Mouse (Mus musculus) gastrocnemius, postnatal 36 days (tissue): ENCODE measurements around the gene Abhd12b. TPM values are rescaled to one million over a fixed set of nuclear protein-coding genes. Genes with fewer than 3 reads are reported as not detected.
"Not testable (repeated sequence)": the region's sequence is repeated elsewhere in the genome, so short reads cannot be mapped to it uniquely, and the experiment has no call there.

Experiments
- DNase-seq, 2 experiments: peaks; one replicate each; pipeline ENCODE4 v3.0.0; 2022
- intact Hi-C: fragments of 180-260 bp; cut with DNase I; formaldehyde crosslinking; loops from one replicate; pipeline ENCODE4 v1.15.1; 2025
- total RNA-seq, 2 experiments: library from RNA; stranded (reverse); gene quantifications; 2 replicates each; pipeline ENCODE4 v1.2.3; 2021

The Abhd12b gene
- total RNA-seq, 2 experiments from 2014 or later, result not detected

DNA sequence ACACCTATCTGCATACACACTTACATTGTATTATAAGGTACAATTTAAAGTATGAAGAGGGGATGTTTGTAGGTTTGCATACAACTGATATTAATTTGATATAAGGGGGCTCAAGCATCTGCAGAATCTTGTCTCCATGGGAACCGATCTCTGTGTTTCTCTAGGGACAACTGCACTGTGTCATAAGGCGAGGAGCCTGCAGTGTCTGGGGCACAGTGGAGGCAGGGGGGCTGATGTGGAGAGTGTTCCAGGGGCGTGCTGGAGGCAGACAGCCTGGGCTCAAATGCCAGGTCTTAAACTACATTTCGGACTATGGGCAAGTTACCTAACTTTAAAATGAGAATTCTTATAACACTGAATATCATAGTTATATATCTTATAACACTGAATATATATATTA lies 16.8 kb upstream of the Abhd12b start:
- no peak for DNase-seq
- intact Hi-C loops, result loop anchor here (10.0 kb wide), 1 partner anchor 382 kb away; no protein-coding TSS in a partner anchor

DNA sequence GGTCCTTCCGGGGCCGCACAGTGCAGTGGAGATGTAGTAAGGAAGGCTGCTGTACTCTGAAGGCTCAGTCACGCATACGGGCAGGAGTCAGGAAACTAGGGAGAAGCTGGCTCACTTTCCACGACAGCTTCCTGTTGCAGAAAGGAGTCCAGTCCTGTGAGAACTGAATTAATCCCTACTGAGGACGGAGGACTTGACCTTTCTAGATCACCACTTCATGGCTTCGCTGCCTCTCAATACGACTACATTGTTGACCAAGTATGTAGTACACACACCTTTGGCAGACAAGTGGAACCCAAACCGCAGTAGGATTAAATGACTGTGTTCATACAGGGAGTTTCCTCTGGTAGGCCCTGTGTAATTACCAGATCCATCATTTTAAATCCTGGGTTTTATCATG lies 16.3 kb upstream of the Abhd12b start:
- no peak for DNase-seq
- intact Hi-C loops, result loop anchor here (10.0 kb wide), 1 partner anchor 383 kb away; no protein-coding TSS in a partner anchor

- DNase-seq, result no peak
- intact Hi-C loops, result loop anchor here (10.0 kb wide), 2 partner anchors 155 to 385 kb away; partner anchors contain the start of gene Sav1
Observed at GRCm38 (mm10) chr12:70139871-70140270, 14.1 kb upstream of the Abhd12b start.

DNA sequence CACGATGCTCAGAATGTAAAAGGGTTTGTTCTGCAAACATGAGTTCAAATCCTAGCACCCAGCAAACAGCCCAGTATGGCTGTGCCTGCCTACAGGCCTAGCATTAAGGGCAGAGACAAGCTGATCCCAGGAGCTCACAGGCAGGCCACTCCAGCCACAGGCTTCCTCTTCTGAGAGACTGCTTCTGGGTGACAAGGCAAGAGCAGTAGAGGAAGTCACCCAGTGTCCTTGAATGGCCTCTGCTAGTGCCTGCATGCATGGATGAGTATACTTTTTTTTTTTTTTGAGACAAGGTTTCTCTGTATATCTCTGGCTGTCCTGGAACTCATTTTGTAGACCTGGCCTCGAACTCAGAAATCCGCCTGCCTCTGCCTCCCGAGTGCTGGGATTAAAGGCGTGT lies 13.4 kb upstream of the Abhd12b start:
- DNase-seq, result no peak
- intact Hi-C loops, result loop anchor here (10.0 kb wide), 1 partner anchor 156 kb away; the partner anchor contains the start of gene Sav1

DNA sequence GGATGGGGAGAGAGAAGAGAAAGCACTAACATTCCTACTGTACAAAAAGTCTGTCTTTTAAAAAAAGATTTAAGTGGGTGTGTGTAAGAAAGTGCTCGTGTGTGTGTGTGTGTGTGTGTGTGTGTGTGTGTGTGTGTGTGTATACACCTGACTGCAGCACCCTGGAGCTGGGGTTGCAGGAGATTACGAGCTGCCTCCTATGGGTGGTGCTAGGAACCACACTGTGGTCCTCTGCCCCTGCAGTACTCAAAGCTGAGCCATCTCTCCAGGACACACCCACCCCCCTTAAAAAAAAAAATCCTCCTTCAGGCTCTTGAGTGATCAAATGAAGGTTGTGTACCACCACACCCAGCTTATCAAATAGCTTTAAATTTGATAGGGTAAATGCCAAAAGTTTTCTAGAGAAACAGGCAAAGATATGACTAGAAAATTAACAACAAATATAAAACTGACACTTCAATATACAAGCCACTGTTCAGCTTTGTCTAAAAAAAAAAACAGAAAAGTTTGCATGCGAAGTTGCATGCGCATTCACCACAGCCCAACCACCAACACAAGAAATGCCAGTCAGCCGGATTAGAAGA lies 12.9 kb upstream of the Abhd12b start:
- DNase-seq, result no peak
- intact Hi-C loops, result loop anchor here (10.0 kb wide), 1 partner anchor 156 kb away; the partner anchor contains the start of gene Sav1

GRCm38 (mm10) chr12:70144106-70144587 lies 9.8 kb upstream of the Abhd12b start:
- not testable (repeated sequence) for DNase-seq
- intact Hi-C loops, result loop anchor here (10.0 kb wide), 1 partner anchor 159 kb away; the partner anchor contains the start of gene Sav1

DNA sequence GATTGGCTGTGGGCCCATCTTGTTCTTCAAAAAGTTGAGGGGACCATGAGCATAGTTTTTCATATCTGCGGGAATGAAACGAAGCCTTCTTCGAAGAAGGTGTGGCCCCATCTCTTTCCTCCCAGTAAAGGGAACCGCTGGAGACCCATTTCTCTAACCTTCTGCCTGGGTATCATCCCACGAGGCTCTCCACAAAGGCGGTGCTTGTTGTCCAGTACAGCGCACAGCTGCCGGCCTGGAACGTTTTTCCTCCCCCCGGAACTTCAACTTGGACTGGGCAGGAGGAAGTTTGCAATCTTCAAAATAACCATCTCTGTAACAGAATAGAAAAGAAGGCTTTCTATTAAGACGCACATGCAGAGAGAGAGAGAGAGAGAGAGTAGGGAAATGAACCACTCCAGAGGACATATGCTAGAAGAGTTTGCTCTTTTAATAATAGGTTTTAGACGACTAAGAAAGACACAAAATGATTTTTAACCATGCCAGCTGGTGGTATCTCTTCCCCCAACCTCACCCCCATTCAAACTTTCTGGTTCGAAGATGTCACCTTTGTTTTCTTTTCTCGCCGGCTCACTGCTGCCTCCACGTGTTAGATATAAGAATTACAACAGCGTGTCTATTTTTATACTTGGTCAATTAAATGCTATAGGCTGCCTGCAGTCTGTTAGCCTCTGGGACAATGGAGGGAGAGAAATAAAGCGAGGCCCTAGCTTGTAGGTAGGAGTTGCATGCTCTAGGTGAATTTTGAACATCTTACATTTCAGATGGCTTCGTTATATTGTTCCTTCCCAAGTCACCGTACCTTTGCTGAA lies 9.1 kb upstream of the Abhd12b start:
- intact Hi-C loops, result loop anchor here (5.0 to 10.0 kb wide), 2 partner anchors 68 to 160 kb away; partner anchors contain the start of gene Sav1
- DNase-seq, result no peak

DNA sequence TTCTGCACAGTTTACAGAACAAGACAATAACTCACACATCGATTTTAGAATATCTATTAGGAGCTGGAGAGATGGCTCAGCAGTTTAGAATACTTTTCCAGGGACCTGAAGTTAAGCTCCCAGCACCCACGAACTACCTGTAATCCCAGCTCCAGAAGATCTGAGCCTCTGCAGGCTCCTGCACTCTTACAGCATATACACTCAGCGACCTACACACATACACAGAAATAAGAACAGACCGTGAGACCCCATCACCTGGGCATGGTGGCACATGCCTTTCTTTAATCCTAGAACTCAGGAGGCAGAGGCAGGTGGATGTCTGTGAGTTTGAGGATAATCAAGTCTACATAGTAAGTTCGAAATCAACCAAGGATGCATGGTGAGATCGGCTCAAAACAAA lies 8.4 kb upstream of the Abhd12b start:
- intact Hi-C loops, result loop anchor here (5.0 to 10.0 kb wide), 2 partner anchors 68 to 161 kb away; partner anchors contain the start of gene Sav1
- no peak for DNase-seq

GRCm38 (mm10) chr12:70147986-70148630 lies 5.8 kb upstream of the Abhd12b start:
- intact Hi-C loops, result loop anchor here (5.0 to 10.0 kb wide), 2 partner anchors 71 to 163 kb away; partner anchors contain the start of gene Sav1
- no peak for DNase-seq

DNA sequence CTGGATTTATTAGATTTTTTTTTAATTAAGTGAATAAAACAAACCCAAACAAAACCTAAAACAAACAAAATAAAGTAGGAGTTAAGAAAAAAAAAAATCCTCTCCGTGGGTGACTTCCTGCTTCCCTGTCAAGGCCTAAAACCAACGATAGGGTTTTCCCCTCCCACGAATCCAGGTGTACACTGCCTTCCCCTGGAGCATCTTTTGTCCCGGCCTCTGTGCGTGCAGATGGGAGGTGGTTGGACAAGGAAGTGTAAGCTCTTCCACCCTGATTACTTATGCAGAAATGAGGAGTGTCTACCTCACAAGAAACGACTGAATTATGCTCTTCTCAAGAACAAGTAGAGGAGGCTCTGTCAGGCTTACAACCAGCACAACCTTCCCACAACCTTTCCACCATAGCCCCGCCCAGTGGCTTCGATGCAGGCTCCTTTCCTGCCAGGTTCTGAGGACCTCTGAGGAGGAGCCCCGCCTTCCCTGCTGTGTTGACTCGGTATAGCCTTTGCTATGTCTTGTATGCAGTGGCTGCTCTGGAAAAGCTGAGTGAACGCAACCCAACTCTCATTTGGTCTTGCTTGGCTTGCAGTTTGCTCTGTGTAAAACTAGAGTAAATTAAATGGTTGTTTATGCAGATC lies 5.2 kb upstream of the Abhd12b start:
- no peak for DNase-seq
- intact Hi-C loops, result loop anchor here (5.0 to 10.0 kb wide), 2 partner anchors 71 to 164 kb away; partner anchors contain the start of gene Sav1

DNA sequence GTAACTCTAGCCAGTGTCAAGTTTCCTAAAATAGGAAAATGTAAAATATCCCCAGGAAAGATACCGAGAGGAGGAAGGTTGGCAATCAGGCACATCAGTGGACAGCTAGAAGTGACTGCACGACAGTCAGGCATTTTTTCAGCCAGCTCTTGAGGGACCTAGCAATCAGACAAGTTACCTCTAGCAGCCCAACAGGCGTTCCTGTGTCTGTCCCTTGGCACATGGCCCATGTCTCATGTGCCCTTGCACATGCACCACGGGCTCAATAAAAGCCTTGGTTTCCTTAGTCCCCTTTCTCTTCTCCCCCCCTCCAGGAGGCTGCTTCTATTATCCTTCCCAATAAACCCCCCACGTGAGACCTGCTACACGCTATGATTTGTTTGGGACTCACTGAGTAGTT lies 2.3 kb downstream of the Abhd12b start:
- no peak for DNase-seq
- intact Hi-C loops, result no loop called here

DNA sequence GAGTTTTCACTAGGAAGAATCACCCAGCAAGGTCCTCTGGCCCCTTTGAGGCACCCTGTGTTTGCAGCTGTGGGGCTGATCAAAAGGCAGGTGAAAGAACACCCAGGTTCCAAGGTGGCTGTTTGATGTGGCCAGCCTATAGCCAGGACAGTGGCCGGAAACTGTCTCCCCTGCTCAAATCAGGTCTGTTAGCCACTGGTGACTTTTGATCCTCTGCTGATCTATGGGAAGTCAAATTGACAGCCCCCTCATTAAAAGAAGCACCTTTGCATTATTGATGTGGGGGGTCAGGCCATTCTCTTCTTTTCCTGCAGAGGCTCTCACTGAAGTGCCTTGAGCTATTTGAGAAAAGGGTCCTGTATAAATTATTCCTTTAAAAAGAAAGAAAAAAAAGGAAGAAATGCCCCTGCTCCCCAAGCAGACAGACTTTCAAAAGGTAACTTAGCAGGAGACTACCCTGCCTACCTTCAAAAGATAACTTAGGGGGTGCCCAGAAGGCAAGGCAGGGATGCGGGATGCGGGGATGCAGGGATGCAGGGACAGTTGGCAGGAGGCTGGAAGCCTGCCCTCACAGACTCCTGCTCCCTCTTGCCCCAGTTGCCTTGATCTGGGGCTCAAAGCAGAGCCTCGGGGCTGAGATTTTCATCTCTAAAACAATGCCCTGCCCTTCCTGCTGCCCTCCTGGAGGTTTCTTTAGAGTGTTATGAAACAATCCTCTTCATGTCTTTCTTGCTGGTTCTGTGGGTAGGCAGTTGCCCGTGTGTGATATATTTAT lies 3.5 kb downstream of the Abhd12b start:
- no peak for DNase-seq

GRCm38 (mm10) chr12:70161057-70161456 lies 7.1 kb downstream of the Abhd12b start:
- no peak for DNase-seq
- intact Hi-C loops, result no loop called here

More for the DNA sequence above, 3.5 kb downstream of the Abhd12b start:
- intact Hi-C loops, result no loop called here

- intact Hi-C loops, result no loop called here
- no peak for DNase-seq
Observed at GRCm38 (mm10) chr12:70164741-70165140, 10.8 kb downstream of the Abhd12b start.

DNA sequence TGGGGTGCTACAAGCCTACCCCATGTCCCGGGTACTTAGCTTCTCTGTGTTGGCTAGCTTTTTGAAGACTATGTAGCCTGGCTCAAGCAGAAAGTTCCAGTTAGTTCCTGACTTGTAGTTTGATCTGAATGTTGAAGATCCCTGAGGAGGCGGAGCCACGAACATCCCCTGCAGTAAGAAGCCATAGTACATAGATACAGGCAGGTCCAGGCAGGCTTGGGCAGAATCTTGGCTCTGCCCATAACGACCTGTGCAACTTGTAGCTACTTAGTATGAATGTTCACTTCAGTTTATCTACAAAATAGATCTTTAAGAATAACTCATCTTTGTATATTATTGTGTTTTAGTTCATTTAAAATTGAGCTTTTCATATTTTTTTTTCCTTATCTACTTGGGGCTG lies 14.0 kb downstream of the Abhd12b start:
- intact Hi-C loops, result no loop called here
- no peak for DNase-seq

DNA sequence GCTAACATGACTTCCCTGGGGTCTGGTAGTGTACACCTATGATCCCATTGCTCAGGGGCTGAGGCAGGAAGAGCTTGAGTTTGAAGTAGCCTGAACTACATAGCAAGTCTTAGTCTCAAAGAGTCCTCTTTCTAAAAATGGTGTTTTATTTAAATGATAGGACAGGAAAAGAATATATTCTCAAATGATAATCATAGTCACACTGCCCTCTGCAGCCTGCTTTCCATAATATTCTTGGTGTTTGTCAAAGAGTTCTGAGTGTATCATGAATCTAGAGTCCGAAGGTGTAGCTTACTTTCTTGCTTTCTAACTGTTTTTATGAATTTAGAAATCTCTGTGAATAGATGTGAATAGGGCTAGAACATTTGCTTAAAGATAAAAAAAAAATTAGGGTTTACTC lies 16.0 kb downstream of the Abhd12b start:
- intact Hi-C loops, result no loop called here
- no peak for DNase-seq

DNA sequence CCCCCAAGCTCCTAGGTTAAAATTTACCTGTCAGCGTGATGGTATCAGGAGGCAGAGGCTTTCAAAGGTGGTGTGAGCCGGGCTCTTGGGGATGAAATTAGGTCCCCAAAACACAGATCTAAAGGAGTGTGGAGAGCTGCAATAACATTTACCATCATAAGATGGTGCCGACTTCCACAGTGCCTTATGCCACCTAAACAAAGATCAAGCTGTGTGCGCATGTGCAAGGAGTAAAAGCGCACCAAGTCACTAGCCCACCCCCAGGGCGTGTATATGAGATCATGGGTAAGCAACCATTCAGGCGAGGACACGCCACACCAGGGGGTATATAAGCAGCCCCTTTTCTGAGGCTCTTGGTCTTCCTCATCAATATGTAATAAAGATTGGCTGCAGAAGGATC lies 29.6 kb downstream of the Abhd12b start:
- DNase-seq, intact Hi-C loops: not testable (repeated sequence)

DNA sequence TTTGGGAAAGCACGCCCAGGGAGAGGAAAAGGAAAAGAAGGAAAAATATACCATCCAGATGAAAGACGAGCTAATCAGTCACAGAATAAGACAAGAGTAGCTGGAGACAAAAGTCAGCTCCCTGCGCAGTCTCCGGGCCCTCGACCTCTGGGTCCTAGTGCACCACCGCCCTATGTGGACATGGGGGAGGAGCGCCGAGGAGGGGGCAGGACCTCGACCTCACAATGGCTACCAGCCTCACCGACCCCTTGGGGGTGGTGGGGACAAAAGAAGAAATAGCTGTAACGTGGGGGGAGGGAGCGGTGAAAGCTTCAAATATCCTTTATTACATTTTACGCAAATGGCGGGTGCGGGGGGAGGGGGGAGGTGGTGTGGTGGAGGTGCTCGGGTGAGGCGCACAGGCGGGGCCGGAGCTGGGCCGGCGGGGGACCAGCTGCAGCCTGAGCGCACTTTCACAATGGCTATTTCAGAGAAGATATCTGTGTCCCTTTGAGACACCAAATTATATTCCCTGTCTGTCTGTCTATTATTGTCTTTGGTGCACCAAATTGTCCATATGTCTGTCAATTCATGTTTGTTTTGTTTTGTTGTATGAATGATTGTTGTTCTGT lies 30.3 kb downstream of the Abhd12b start:
- intact Hi-C loops, result no loop called here
- DNase-seq, result no peak

DNA sequence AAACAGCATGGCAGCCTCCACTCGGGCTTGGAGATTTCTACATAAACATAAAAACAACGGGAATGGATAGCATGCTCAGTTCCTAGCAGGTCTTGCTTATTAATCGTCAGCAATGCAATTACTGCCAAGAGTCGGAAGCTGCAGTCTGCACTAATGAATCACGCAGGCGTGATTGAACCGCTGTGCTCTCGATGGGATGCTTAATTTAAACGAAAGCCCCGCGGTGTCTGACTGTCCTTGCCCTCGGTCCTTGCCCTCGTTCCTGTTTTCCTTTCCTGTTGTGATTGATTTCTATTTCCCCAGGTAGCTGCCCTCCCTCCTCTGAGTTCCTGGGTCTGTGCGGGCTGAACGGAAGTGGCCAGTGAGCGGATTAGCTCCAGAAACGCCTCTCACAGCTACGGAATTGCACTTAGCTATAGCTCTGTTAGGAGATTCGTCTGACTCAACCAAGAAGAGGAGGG lies 38.4 kb downstream of the Abhd12b start:
- DNase-seq, result no peak
- intact Hi-C loops, result no loop called here
